Mouse (Mus musculus) left cerebral cortex, postnatal 4 days (tissue): Measurements from ENCODE around the gene Smim22. TPM values are rescaled to one million over a fixed set of nuclear protein-coding genes. Genes with fewer than 3 reads are reported as not detected.
A peak's percentile ranks its signal among the peaks of the same experiment; 100 is the strongest.

Experiments
- DNase-seq: peaks from one replicate; pipeline ENCODE4 v3.0.0-alpha.2; 2022
- intact Hi-C: fragments of 180-260 bp; cut with DNase I; formaldehyde crosslinking; loops from one replicate; pipeline ENCODE4 v1.15.1; 2025
- total RNA-seq, 2 experiments: library from RNA; stranded (reverse); gene quantifications; 2 replicates each; pipeline ENCODE4 v1.2.3; 2021

Smim22 gene
- total RNA-seq, 2 experiments from 2014 or later, result not detected

DNA sequence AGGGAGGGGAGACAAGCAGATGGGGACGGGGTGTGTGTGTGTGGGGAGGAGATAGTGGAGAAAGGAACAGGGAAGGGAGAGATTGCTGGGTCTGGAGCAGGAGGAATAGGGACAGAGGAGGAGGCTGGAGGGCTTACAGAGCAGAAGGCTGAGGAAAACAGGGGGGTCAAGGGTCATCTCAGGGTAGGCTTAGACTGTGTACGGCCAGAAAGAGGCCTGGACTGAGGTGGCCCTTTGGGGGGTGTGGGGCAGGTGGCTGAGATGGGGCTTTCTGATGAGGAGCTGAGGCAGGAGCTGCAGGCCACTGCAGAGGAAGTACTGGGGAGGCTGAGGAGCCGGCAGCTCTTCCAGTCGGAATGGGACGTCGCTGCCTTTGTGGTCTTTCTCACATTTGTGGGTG, 404 bp downstream of the Smim22 start:
- intact Hi-C loops, result no loop called here
- no peak for DNase-seq

DNA sequence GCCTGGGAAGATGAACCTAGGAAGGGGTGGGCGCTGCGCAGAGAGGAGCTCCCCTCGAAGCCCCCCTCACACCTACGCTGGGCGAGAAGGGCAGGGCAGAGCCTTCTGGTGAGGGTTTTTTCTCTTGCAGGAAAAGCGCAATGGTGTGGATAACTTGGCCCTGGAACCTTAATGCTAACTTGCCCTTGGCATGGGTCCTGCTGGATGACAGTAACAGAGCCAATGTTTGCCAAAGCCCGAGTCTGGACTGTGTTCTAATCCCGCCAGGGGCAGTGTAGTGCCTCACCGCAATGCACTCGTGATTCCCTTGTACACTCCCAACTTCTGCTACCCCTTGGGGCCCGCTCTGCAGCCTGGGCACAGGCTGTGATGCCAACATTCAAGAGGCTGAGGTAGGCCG, 988 bp downstream of the Smim22 start:
- no peak for DNase-seq

DNA sequence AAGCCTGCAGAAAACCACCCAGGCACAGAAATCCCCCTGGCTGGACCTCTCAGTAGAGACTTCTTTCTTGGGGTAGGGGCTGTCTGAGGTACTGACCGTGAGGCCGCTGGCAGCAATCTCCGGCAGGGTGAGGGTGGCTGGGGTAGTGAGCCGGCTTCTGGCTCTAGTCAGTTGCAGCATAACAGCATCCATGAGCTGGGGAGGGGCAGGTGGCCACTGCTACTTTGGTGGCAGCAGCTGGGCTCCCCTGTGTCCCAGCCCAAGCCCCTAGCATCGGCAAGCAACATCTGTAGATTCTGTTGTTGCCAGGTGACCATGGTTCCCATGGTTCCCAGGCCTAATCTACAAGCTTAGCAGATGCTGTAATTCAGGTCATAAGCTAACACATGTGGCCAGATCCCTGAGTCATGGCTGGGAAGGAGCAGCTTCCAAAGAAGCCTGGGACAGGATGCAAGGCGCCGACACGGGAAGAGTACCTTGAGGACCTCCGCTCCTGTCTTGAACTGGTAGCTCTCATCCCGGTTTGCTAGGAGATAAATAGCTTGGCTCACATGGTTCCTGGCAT, 3.4 kb downstream of the Smim22 start:
- intact Hi-C loops, result no loop called here
- DNase-seq, result no peak

More for the DNA sequence above, 988 bp downstream of the Smim22 start:
- intact Hi-C loops, result no loop called here

DNA sequence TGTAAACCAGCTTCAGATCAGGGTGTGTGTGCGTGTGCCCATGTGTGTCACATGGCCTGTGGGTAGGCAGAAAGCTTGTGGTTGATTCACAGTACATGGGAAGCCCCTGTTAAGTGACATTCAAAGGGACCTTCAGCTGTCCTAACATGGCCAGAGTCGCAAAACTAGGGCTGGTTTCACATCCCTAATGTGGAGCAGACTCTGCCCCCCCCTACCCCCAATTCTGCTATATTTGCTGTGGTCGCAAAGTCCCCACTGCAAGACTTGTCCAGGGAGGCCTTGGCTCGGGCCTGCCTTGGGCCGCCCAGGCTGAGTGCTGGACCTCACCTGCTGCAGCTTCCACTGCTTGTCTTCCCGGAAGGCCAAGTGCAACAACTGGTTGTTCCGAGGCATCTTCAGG, 4.2 kb downstream of the Smim22 start:
- intact Hi-C loops, result no loop called here
- no peak for DNase-seq

DNA sequence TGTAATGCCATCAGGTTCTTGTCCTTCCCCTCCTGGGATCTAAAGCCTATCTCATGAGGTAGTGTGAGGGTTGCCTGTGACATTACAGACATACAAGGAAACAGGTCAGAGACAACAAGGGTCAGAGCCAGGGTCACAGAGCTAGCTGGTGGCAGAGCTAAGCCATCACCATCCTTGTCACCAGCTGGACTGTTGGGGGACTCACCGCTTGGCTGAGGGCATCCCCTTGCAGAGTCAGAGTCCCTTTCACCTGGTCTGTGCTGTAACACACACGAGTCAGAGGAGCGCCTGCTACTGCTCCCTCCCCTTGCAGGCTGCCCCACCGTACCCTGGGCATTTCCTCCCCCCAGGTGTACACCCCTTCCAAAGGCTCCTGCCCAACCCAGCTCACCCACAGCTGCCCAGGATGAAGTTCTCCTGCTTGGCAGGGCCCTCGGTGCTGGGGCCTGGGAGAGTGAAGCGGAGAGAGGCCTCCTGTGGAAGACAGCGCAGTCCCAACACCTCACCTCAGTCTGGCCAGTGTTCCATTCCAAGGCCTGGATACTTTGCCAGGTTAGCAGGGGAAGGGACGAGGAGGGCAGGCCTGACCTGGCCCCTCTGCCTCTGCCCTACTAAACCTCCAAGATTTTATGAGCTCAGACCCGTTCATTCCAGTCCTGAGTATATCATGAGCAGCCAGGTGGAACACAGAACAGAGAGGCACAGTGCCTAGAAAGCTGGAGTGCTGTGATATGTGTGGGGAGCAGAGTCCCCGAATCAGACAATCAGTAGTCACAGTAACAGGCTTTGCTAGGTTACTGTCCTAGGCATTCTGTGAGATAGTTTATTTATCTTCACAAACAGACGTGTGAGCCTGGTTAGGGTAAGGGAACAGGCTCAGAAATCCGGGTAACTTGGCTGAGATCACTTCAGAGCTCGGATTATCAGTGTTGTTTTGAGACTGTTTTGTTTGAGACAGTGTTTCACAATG, 5.2 kb downstream of the Smim22 start:
- intact Hi-C loops, result no loop called here
- no peak for DNase-seq

DNA sequence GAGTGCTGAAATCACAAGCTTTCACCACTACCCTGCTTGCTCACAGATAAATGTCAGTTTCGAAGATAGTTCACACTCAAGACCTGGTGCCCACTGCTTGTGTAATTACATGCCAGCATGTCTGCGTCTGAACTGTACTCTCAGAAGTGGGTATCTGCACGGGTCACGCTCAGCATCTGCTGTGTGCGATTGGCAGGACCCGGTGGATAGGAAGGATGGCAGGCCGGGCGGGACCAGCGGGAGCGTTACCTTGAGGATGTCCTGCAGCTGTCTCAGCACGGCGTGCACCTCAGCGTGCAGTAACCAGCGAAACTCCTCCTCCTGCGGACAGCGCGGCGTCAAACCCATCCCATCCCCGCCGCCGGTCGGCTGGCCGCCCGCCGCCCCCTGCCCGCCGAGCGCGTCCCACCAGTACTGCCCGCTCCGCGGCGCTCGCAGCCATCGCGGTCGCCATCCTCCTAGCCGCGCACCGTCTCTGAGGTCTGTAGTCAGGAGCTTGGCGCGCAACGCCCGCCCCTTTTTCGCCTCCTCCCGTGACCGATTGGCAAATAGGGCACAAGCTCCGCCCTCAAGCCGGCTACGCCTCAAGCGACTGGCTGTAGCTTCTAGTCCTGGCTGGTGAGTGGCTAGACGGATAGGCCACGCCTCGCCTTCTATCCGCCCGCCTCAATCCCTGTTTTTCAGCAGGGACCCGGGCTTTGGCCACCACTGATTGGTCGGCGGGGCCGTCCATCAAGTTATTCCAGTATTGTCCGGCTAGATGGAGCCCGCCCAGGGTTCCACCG, 6.2 kb downstream of the Smim22 start, which contains the start of gene Rogdi:
Rogdi (minus strand) TSS at position 500 of the 785 bp plus-strand sequence.
- peak; percentile 99 for DNase-seq
- intact Hi-C loops, result no loop called here

DNA sequence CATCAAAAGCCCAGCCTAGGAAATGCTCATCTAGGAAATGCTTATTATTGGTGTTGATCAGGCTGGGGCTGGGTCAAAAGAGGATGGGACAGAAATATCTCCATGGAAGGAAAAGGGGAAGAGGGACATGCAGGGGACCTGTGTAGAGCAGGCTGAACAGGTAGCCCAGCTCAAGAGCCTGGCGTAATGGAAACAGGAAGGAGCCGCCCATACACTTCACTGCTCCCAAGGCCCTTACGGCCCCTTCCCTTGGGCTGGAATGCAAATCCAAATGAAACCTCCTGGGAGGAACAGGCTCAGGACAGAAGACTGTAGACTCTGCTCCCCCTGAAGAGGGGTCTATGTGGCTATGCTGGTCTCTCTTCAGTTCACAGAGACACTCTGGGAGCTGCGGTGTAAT, 7.5 kb downstream of the Smim22 start:
- intact Hi-C loops, result no loop called here
- no peak for DNase-seq

DNA sequence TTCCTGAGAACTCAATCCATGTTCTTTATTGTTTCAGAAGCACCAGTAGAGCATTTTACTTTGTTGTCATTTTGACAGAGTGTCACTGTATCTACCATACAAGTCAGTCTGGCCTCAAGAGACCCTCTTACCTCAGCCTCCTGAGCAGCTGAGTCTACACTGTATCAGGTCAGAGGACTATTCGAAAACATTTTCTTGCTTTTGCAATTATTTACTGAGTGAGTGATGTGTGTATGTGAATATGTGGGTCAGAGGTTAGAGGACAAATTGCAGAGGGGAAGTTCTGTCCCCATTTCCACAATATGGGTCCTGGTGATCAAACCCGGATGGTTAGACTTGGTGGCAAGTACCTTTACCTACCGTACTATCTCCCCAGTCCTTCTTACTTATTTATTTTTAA, 16.9 kb downstream of the Smim22 start:
- intact Hi-C loops, result no loop called here
- no peak for DNase-seq

DNA sequence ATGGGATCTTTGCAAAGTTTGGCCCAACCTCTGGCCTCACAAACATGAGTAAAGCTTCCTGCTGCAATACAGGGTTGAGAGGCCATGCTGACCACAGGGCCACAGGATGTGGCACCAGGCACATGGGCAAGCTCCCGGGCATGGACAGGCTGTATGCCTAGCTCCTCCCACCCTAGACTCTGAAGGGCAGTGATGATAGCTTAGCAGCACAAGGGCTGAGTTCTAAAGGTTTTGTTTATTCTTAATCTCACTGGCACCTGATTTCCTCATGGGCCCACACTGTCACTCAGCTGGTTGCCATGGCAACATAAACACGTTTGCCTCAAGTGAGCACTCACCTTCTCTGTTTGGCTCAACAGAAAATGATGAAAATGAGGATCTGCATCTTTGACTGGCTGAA, 22.8 kb downstream of the Smim22 start:
- intact Hi-C loops, result loop anchor here (5.0 kb wide), 1 partner anchor 47 kb away; no protein-coding TSS in a partner anchor
- no peak for DNase-seq

DNA sequence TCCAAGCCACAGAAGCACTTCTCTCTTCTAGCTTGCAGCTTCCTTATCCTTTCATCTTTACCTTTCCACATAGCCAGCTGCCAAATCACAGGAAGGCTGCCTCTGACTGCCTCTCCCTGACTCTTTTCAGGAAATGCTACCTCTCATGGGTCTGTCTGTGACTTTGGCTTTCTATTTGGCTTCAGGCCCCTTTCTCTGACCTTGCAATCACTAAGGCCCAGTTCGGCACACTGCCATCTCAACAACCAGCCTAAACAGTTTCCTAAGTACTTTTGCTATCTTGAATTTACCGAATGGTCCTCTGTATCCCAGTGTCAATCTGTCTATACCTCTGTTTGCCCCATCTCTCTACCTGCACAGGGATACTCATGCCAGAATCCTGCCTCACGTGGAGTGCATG, 28.5 kb downstream of the Smim22 start:
- intact Hi-C loops, result no loop called here
- DNase-seq, result no peak

DNA sequence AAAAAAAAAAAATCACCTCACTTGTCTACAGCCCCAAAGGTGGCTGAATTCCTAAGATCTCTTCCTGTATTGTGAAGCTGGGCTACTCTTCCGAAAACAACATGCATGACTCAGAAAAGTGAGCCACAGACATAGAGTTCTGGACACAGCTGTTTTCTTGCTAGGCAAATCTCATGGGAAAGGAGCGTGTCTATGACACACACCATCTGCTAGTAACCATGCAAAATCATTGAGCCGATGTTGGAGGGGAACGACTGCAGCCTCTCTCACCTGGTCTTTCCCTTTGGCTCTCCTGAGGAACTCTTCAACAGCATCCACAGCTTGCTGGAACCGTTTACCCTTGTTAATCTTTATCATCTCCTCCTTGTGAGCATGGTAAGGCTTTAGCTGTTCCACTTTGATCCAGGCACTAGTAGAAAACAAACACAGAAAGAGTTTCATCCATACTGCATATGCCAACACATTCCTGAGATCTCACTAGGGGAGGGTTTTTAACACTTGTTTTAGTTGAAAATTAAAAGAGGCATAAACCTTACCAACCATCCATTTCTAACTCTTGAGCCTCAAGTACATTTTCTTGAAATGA, 29.7 kb downstream of the Smim22 start:
- DNase-seq, result no peak
- intact Hi-C loops, result no loop called here

DNA sequence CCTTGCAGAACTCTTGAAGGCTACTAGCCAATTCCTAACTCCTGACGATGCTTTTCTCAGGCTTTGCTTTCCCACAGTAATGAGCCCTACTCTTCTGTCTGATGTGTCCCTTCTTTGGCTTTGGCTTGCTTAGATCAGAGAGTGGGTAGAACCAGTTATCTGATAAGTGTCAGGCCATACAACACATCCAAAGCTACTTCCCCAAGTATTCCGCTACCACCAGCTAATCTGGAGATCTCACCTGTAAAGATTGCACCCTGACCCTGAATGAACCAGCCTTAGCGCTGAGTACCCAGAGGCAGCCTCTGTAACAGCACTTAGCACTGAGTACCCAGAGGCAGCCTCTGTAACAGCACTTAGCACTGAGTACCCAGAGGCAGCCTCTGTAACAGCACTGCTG, 38.2 kb downstream of the Smim22 start:
- intact Hi-C loops, result no loop called here

DNA sequence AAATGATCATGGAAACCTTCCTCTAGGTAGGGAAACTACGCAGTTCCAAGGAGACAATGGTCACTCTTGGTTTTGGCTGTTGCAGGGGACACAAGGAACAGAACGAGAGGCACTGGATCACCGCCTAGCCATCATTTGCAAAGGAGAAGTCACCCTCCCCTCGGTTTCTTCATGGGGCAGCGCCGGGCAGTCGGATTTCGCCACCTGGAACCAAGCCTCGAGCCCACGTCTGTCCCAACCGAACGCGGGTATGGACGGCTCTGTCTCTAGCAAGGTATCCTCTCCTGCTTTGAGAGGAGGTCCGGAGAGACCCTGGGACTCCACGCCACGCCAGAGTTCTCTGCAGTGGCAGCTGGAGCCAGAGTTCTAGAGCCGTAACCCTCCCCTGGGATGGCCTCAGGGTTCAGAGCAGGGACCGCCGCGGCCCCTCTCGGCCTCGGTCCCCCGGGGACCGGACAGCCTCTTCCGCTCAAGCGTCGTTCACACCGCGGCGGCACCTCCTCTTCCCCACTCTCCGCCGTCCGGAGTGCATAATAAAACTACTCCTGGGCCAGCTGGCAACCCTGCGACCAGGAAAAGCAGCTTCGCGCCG, 42.2 kb downstream of the Smim22 start:
- intact Hi-C loops, result no loop called here
- no peak for DNase-seq

More for the DNA sequence above, 38.2 kb downstream of the Smim22 start:
- DNase-seq, result no peak

DNA sequence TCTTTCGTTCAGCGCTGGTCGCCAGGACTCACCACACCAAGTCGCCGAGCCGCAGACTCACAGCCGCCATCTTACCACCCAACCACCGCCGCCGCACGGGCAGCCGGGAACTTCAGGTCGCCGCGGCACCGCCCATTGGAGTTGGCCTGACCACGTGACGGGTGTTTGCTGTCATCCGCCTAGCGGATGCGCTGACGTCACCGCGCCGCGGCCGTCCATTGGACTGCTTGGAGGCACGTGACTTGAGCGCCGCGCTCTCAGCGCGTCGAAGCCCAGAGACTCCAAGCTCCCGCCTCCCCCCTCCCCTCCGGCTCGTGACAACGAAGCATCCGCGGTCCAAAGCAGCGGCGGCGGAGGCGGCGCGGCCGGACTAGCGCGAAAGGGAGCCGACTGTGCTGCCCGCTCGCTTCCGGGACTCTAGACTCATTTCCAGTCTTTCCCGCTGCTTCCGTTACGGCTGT, 42.7 kb downstream of the Smim22 start, which contains the start of the genes Glyr1 and Ubn1:
Glyr1 (minus strand) TSS at position 90 of the 461 bp plus-strand sequence.
Ubn1 (plus strand) TSS at position 284 of the 461 bp plus-strand sequence.
- intact Hi-C loops, result loop anchor here (10.0 kb wide), 1 partner anchor 95 kb away; the partner anchor contains the start of gene Sec14l5
- peak; percentile 99 for DNase-seq

DNA sequence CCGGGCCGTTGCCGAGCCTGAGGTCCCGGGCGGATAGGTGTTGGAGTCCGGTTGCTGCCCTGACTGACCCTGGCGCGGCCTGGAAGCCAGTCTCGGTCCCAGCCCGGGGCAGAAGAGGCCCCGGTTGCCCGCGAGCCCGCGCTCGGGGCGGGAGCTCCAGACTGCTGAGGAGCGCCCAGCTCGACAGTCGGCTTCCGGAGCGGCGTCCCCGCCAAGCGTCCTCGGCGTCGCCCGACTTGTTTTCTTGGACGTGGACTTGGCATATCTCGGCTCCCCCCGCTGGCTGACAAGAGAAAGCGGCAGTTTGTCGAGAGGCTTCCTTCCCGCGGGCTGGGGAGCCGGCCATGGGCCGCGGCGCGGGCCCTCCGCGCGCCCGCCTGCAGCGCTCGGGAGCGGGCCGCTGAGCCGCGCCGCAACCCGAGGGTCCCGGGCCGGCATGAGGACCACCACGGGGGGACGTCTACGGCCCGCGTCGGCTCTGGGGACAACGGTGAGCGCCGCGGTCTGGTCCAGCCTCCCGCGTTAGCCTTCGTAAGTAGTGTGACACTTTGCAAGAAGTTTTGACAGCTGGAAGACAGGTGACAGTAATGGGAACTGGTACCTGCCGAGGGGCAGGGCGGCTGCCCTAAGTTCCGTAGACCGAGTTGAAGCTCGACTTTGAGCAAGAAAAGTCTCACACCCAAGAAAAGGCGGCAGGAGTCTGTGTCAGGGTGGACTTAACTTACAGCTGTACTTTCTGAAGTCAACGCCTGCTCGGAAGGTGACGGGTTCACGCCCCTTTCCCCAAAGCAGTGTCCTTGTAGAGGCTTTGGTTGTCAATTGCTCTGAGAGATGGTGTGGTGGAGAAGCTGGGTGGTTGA, 43.4 kb downstream of the Smim22 start:
- intact Hi-C loops, result loop anchor here (10.0 kb wide), 1 partner anchor 94 kb away; the partner anchor contains the start of gene Sec14l5
- peak; percentile 80 for DNase-seq
